Mouse (Mus musculus) CH12.LX (cell line): Measurements from ENCODE around the gene Kcnh3.
A peak's percentile ranks its signal among the peaks of the same experiment; 100 is the strongest.

Experiments used
- CTCF ChIP-seq, 2 experiments: IDR thresholded peaks in 1 of 2; conservative IDR thresholded peaks in 1 of 2; 2 replicates each; pipeline ENCODE4 v1.5.1; 2011 to 2012; ENCODE audit warnings: low read depth in 2 of 2, low read length in 2 of 2, improper control_type of control experiment in 1 of 2, inconsistent platforms in 1 of 2, mild to moderate bottlenecking in 1 of 2, moderate library complexity in 1 of 2
- EP300 ChIP-seq: IDR thresholded peaks from 2 replicates; pipeline ENCODE4 v1.6.1; 2011; ENCODE audit warnings: low read length, improper control_type of control experiment
- KAT2A ChIP-seq: IDR thresholded peaks from 2 replicates; pipeline ENCODE4 v1.6.1; 2012; ENCODE audit warnings: low read length, improper control_type of control experiment, inconsistent platforms; ENCODE audit not compliant: insufficient replicate concordance
- NELFE ChIP-seq: IDR thresholded peaks from 2 replicates; pipeline ENCODE4 v1.6.1; 2011; ENCODE audit warnings: low read depth, low read length, improper control_type of control experiment
- POLR2A ChIP-seq: IDR thresholded peaks from 2 replicates; pipeline ENCODE4 v1.6.1; 2011; ENCODE audit warnings: low read depth, mild to moderate bottlenecking, improper control_type of control experiment, low read length
- RCOR1 ChIP-seq: conservative IDR thresholded peaks from 2 replicates; pipeline ENCODE4 v1.6.1; 2012; ENCODE audit warnings: low read depth, mild to moderate bottlenecking, inconsistent platforms, low read length, improper control_type of control experiment
- SIN3A ChIP-seq: IDR thresholded peaks from 2 replicates; pipeline ENCODE4 v1.6.1; 2012; ENCODE audit warnings: low read length, improper control_type of control experiment, inconsistent platforms
- SMC3 ChIP-seq: IDR thresholded peaks from 2 replicates; pipeline ENCODE4 v1.6.1; 2011; ENCODE audit warnings: low read depth, low read length, improper control_type of control experiment
- USF2 ChIP-seq: conservative IDR thresholded peaks from 2 replicates; pipeline ENCODE4 v1.6.1; 2011; ENCODE audit warnings: low read depth, low read length, improper control_type of control experiment
- ZC3H11A ChIP-seq: IDR thresholded peaks from 2 replicates; pipeline ENCODE4 v1.6.1; 2012; ENCODE audit warnings: low read depth, mild to moderate bottlenecking, inconsistent platforms, low read length, improper control_type of control experiment

DNA sequence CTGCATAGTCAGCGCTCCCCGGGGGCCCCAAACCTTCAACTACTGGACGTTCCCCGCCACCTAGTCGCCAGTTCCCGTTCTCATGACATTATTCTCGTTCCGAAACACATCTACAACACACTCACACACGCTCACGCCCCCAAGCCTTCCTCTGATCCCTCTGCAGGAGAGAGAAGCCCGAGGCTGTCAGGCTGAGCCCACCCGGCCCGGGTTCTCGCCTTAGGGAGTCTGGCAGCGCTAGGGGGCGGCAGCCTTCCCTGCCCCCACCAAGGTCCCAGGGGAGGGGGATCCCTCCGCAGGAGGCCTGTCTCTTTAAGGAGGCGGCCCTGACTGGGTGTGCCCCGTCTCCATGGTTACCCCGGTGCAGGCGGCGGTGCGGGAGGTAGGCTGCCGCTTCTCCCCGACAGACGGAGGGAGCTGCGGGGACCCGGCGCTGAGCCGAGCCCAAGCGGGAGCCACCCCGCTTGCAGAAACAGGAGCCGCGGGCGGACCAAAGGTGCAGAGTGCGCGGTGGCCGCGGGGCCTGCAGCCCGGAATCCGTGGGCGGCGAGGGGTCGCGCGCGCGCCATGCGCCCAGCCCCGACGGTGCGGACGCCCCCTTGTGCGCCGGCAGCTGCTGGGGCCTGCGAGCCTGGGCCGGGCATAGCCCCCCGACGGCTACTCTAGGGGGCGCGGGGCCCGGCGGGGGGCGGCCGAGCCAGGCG lies at the start of gene Kcnh3:
- TF ChIP-seq CTCF (conservative IDR thresholded peaks at IDR 0.05 in 1 of 2, IDR thresholded peaks at IDR 0.05 in 1 of 2; ENCODE audit: low read depth in 2 of 2, low read length in 2 of 2) (peak in 1 of 2 experiments; percentile 26; a peak in 2 of 4 replicates), POLR2A (no peak), RCOR1 (no peak), SIN3A (no peak), NELFE (no peak), USF2 (no peak), EP300 (no peak), KAT2A (0 out of 2 replicates have a peak, but pooled peaks have one; percentile 18), ZC3H11A (no peak), SMC3 (no peak)
